Mouse (Mus musculus) spleen, adult 2 months (tissue): ENCODE measurements around the gene Twsg1.

Experiments
- CTCF ChIP-seq: fragments of 200-500 bp; IDR thresholded peaks from 2 replicates; pipeline ENCODE4 v1.5.1; 2011; ENCODE audit warnings: mild to moderate bottlenecking, inconsistent platforms; ENCODE audit not compliant: insufficient read depth, insufficient read length, insufficient replicate concordance; ENCODE audit errors: extremely low read depth
- POLR2A ChIP-seq: fragments of 200-500 bp; IDR thresholded peaks from 2 replicates; pipeline ENCODE4 v1.6.1; 2011; ENCODE audit warnings: low read depth, low read length, inconsistent platforms

- TF ChIP-seq POLR2A (no peak), CTCF (no peak)
Observed at GRCm38 (mm10) chr17:65961606-65962136, 10.6 kb upstream of the Twsg1 start.
